Mouse (Mus musculus) E14TG2a.4 (cell line): ENCODE measurements around the gene Ugt1a9.

Experiments
- CTCF ChIP-seq: conservative IDR thresholded peaks from 2 replicates; pipeline ENCODE4 v1.5.1; 2014; ENCODE audit warnings: low read length
- NANOG ChIP-seq: IDR thresholded peaks from 2 replicates; pipeline ENCODE4 v1.6.1; 2014; ENCODE audit warnings: borderline replicate concordance, low read length, mixed read lengths

DNA sequence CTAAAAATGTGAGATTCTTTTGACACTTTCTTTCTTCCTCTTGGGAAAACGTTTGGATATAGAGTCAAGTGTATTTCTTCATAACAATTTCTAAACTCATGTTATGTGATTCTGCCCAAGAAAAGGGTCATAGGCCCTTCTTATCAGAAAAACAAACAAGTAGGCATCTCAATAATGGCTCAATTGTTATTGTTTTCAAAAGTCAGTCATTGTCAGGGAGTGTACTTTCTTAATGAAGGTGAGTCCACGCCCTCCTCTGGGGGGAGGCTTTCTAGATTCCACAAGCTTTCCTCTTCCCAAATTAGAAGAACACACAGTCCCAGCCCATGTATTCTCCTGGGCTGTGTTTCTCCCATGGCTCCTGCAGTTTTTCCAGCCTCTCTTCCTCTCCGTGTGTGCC is 16.9 kb downstream of the Ugt1a9 start, which contains the start of gene Ugt1a8:
- no peak for TF ChIP-seq CTCF
- TF ChIP-seq NANOG: no peak
